Mouse (Mus musculus): ENCODE measurements around the gene Fbxw8.

- TF ChIP-seq CTCF (IDR thresholded peaks at IDR 0.05; ENCODE audit: extremely low read depth, insufficient read depth, insufficient read length, insufficient replicate concordance) (no peak), POLR2A (IDR thresholded peaks at IDR 0.05; ENCODE audit: low read depth, low read length) (no peak)
These were observed 118.1 kb downstream of the Fbxw8 start for GRCm38 (mm10) chr5:118036888-118037797.
